ENCODE assay signal across 14 mouse cellular contexts in the genomic region with DNA sequence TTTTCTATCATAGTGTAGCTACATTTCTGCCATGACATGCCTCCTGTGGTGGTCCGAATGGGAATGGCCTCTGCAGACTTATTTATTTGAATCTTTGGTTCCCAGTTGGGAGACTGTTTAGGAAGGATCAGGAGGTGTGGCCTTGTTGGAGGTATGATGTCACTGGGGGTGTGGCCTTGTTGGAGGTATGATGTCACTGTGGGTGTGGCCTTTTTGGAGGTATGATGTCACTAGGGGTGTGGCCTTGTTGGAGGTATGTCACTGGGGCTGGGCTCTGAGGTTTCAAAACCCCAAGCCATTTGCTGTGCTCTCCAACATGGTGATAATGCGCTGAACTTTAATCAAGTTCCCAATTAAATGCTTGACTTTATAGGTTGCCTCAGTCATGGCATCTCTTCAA.
A peak's percentile ranks its signal among the peaks of the same experiment; 100 is the strongest.
DNase-seq lines count a peak whose midpoint lies in the region.
"Had no signal": no experiment of that assay in that cellular context is flagged by ENCODE, and none has a peak within 500 bp of the region (broad histone marks: within the 10 kb centered on the region; RNA-seq: fewer than 3 reads in every experiment).

No protein-coding gene starts in this region.

- DNase-seq in heart, adult 11 months, result peak; percentile 43
- no peak for DNase-seq in heart, adult 9 months (ENCODE audit: low spot score in 2 of 2)
- peak; percentile 14 for DNase-seq in retina, postnatal 1 day
- no peak for DNase-seq in retina, embryonic 14.5 days (ENCODE audit: low spot score)
- DNase-seq in induced T-regulatory cell, adult 2 months (ENCODE audit: low read depth), result peak; percentile 49
- no peak for DNase-seq in ovary, adult 18-20 months (ENCODE audit: low spot score)
- DNase-seq in layer of hippocampus, adult 11-12 months (ENCODE audit: low spot score), result no peak
- DNase-seq in frontal cortex, postnatal 25 days (ENCODE audit: low spot score in 2 of 2), result no peak
- DNase-seq: adrenal gland, postnatal 25 days; cerebellum, adult 2 months; heart, postnatal 4 days; lung, postnatal 10 days; right cerebral cortex, postnatal 25 days; thymus, postnatal 14 days had no signal

Comparison
In these comparisons a context has a peak if more than half of its experiments do, and no peak if none do; other contexts are left out.
1. DNase-seq: peak in heart, adult 11 months (single experiment), retina, postnatal 1 day (single experiment) and induced T-regulatory cell, adult 2 months (single experiment); none in heart, adult 9 months (0 of 2), retina, embryonic 14.5 days (single experiment), ovary, adult 18-20 months (single experiment), layer of hippocampus, adult 11-12 months (single experiment) and frontal cortex, postnatal 25 days (0 of 2).